ENCODE assay signal across 8 mouse cellular contexts in genomic region chr9:78520127-78520779, GRCm38 (mm10). TPM values are rescaled to one million over a fixed set of nuclear protein-coding genes. Genes with fewer than 3 reads are reported as not detected.
A peak's percentile ranks its signal among the peaks of the same experiment; 100 is the strongest.
DNase-seq lines count a peak whose midpoint lies in the region; ATAC-seq and TF ChIP-seq lines count a peak whose summit lies in the region.

No protein-coding gene starts in this region.

- intact Hi-C loops in left cerebral cortex, postnatal 14 days (cut with DNase I), result no loop called here

- H3K4me1 ChIP-seq in thymus, adult 2 months (replicated peaks; ENCODE audit: control insufficient read depth, insufficient read depth, low read length), result peaks cover 14% of the 10 kb centered on the region
- H3K4me1 ChIP-seq in forebrain, embryonic 11.5 days (replicated peaks; ENCODE audit: control insufficient read depth, insufficient read depth, low read length), result 0 out of 2 replicates have a peak, but pooled peaks cover 4% of the 10 kb centered on the region
- H3K4me1 ChIP-seq in lung, embryonic 14.5 days (ENCODE audit: insufficient read depth), result no peaks in the 10 kb centered on the region; the same call in 1 of the 2 replicates
- peaks cover 8% of the 10 kb centered on the region for H3K4me1 ChIP-seq in stomach, embryonic 15.5 days

- peak; percentile 92 for ATAC-seq in forebrain, embryonic 11.5 days (replicated peaks; ENCODE audit: low FRiP score)
- peak; percentile 84 for ATAC-seq in lung, embryonic 14.5 days (ENCODE audit: insufficient read depth)
- peak; percentile 76; the same call in 1 of the 2 replicates for ATAC-seq in stomach, embryonic 15.5 days (ENCODE audit: insufficient read depth, low FRiP score, low read depth)

- DNase-seq in thymus, adult 2 months, result no peak
- DNase-seq in thymus, postnatal 14 days, result no peak
- DNase-seq in forebrain, embryonic 11.5 days (ENCODE audit: low spot score), result peak; percentile 89
- peak; percentile 61 for DNase-seq in kidney, adult 11 months
- DNase-seq in lung, embryonic 14.5 days, result peak; percentile 88
- no peak for DNase-seq in c-Kit-positive CD71-positive TER-119-positive erythroid progenitor cells, embryonic 14.5 days (ENCODE audit: low spot score)
- DNase-seq in left cerebral cortex, postnatal 14 days (ENCODE audit: low spot score in 2 of 2), result no peak

- H3K4me3 ChIP-seq in thymus, adult 2 months (ENCODE audit: control insufficient read depth, insufficient read depth, low read length), result peak overlapping the region; percentile 38
- H3K4me3 ChIP-seq in forebrain, embryonic 11.5 days (ENCODE audit: low read depth, low read length), result peak overlapping the region; percentile 60
- peak overlapping the region; percentile 51 for H3K4me3 ChIP-seq in lung, embryonic 14.5 days (ENCODE audit: low read depth, low read length)
- H3K4me3 ChIP-seq in stomach, embryonic 15.5 days (replicated peaks), result peak overlapping the region; percentile 46

- H3K36me3 ChIP-seq in thymus, adult 2 months (ENCODE audit: control insufficient read depth, insufficient read depth, low read length), result no peaks in the 10 kb centered on the region
- no peaks in the 10 kb centered on the region for H3K36me3 ChIP-seq in forebrain, embryonic 11.5 days (ENCODE audit: control insufficient read depth, insufficient read depth, low read length)
- H3K36me3 ChIP-seq in lung, embryonic 14.5 days (ENCODE audit: insufficient read depth), result no peaks in the 10 kb centered on the region
- no peaks in the 10 kb centered on the region for H3K36me3 ChIP-seq in stomach, embryonic 15.5 days

- no peak for TF ChIP-seq POLR2A in thymus, adult 2 months (IDR thresholded peaks at IDR 0.05; ENCODE audit: control insufficient read depth, extremely low read depth, insufficient read depth, low read length, poor library complexity)

- H3K4me2 ChIP-seq in forebrain, embryonic 11.5 days (ENCODE audit: low read depth, low read length, severe bottlenecking), result peak overlapping the region; percentile 60
- peak overlapping the region; percentile 86 for H3K4me2 ChIP-seq in lung, embryonic 14.5 days
- H3K4me2 ChIP-seq in stomach, embryonic 15.5 days, result peak overlapping the region; percentile 92

- no peak for TF ChIP-seq CTCF in thymus, adult 2 months (IDR thresholded peaks at IDR 0.05; ENCODE audit: borderline replicate concordance, control insufficient read depth, extremely low read depth, insufficient read depth, low read length, poor library complexity)
- TF ChIP-seq CTCF in lung, embryonic 14.5 days (IDR thresholded peaks at IDR 0.05; ENCODE audit: low read depth), result no peak

- WGBS in thymus, adult 2 months, result 49% methylated on average over 15 of the region's 15 CpGs
- under 1% methylated on average over 15 of the region's 15 CpGs for WGBS in forebrain, embryonic 11.5 days
- 3% methylated on average over 15 of the region's 15 CpGs for WGBS in lung, embryonic 14.5 days
- 4% methylated on average over 15 of the region's 15 CpGs for WGBS in stomach, embryonic 15.5 days

- H3K9me3 ChIP-seq in forebrain, embryonic 11.5 days (ENCODE audit: control insufficient read depth, low read length), result no peaks in the 10 kb centered on the region
- H3K9me3 ChIP-seq in lung, embryonic 14.5 days (ENCODE audit: low read depth, low read length), result no peaks in the 10 kb centered on the region
- no peaks in the 10 kb centered on the region for H3K9me3 ChIP-seq in stomach, embryonic 15.5 days

- no peaks in the 10 kb centered on the region for H3K27me3 ChIP-seq in thymus, adult 2 months (ENCODE audit: control insufficient read depth, insufficient read depth, low read length)
- no peaks in the 10 kb centered on the region for H3K27me3 ChIP-seq in forebrain, embryonic 11.5 days (ENCODE audit: control insufficient read depth, insufficient read depth, low read length)
- no peaks in the 10 kb centered on the region for H3K27me3 ChIP-seq in lung, embryonic 14.5 days (ENCODE audit: insufficient read depth, low read length)
- no peaks in the 10 kb centered on the region for H3K27me3 ChIP-seq in stomach, embryonic 15.5 days (replicated peaks)

- no peak overlapping the region for H3K27ac ChIP-seq in thymus, adult 2 months (ENCODE audit: control insufficient read depth, insufficient read depth, low read length)
- H3K27ac ChIP-seq in forebrain, embryonic 11.5 days (ENCODE audit: low read depth, low read length), result peak overlapping the region; percentile 95
- H3K27ac ChIP-seq in lung, embryonic 14.5 days (ENCODE audit: low read depth), result peak overlapping the region; percentile 90
- H3K27ac ChIP-seq in stomach, embryonic 15.5 days, result peak overlapping the region; percentile 61; the same call in 1 of the 2 replicates

- H3K9ac ChIP-seq in forebrain, embryonic 11.5 days (ENCODE audit: low read length), result peak overlapping the region; percentile 80
- H3K9ac ChIP-seq in lung, embryonic 14.5 days, result peak overlapping the region; percentile 51
- H3K9ac ChIP-seq in stomach, embryonic 15.5 days, result peak overlapping the region; percentile 6; the same call in 1 of the 2 replicates

RNA-seq across cellular contexts. Expression of gene Eef1a1, which starts 31.3 kb away (rescaled TPM):
- polyA plus RNA-seq in thymus, adult 2 months (2012; rRNA removed), result 4,171 and 4,540 TPM in 2 replicates
- polyA plus RNA-seq in forebrain, embryonic 11.5 days (2014; fragmentation: Nextera tagmentation; extraction: Ambion mirVana), result 4,522 and 4,661 TPM in 2 replicates
- polyA plus RNA-seq in lung, embryonic 14.5 days (2014; fragmentation: Nextera tagmentation; extraction: Ambion mirVana), result 5,431 and 5,487 TPM in 2 replicates
- polyA plus RNA-seq in stomach, embryonic 15.5 days (2015; fragmentation: Nextera tagmentation; extraction: Ambion mirVana), result 4,240 and 4,503 TPM in 2 replicates
- 1,000 to 10,000 TPM; 2,769 to 2,846 TPM for total RNA-seq in left cerebral cortex, postnatal 14 days (2021)

Comparison
In these comparisons a context has a peak if more than half of its experiments do, and no peak if none do; other contexts are left out.
1. DNase-seq: peak in forebrain, embryonic 11.5 days (single experiment), kidney, adult 11 months (single experiment) and lung, embryonic 14.5 days (single experiment); none in thymus, adult 2 months (single experiment), thymus, postnatal 14 days (single experiment), c-Kit-positive CD71-positive TER-119-positive erythroid progenitor cells, embryonic 14.5 days (single experiment) and left cerebral cortex, postnatal 14 days (0 of 2).
2. H3K9ac ChIP-seq: peak in every context shown above with its lines; median percentile 80 in forebrain, embryonic 11.5 days; 51 in lung, embryonic 14.5 days; 6 in stomach, embryonic 15.5 days.
3. Peak in every context shown above with its lines, with median percentiles within 50 percentile points of each other: H3K4me3 ChIP-seq, ATAC-seq and H3K4me2 ChIP-seq.